Mouse (Mus musculus) ES-CJ7 (cell line): ENCODE measurements at regions not wholly inside any gene's neighbourhood (a gene's known extent, or its start where the extent isn't known, plus 50 kb on each side); places are given as distances from the start of the nearest gene placed in this dataset.
A peak's percentile ranks its signal among the peaks of the same experiment; 100 is the strongest.

Source experiments
- DNase-seq: peaks from one replicate; pipeline ENCODE4 v3.0.0; 2011; ENCODE audit warnings: low read depth, low spot score

DNA sequence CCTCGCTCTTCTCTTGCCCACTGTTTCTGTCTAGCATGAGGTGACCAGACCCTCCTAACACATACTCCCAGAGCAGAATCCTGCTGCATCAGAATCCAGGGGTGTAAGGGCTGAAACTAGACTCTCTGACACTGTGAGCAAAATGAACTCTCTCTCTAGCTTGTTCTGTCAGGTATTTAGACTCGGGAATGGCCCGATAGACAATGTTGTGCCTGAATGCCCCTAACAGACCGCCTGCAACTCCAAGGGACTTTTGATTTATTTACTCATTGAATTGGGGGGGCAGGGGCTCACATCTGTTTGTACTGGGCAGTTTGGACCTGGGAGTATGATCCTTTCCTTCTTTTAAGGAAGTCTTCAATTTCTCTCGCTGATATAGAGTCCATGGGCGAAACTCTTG, 469.3 kb upstream of the Trpc7 start:
- no peak for DNase-seq

DNA sequence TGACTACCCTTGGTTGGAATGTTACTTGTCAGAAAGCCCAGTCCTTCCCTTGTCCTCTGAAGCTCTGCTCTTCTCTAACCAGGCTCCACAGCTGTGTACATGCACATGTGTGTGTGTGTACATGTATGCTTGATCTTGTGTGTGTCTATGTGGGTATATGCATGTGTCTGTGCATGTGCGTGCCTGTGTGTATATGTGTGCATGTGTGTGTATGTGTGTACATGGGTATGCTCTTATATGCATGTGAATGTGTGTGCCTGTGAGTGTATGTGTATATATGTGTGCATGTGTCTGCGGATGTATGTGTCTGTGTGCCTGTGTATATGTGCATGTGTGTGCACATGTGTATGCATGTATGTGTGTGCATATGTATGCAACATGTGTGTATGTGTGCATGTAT, 468.6 kb upstream of the Trpc7 start:
- DNase-seq, result no peak

DNA sequence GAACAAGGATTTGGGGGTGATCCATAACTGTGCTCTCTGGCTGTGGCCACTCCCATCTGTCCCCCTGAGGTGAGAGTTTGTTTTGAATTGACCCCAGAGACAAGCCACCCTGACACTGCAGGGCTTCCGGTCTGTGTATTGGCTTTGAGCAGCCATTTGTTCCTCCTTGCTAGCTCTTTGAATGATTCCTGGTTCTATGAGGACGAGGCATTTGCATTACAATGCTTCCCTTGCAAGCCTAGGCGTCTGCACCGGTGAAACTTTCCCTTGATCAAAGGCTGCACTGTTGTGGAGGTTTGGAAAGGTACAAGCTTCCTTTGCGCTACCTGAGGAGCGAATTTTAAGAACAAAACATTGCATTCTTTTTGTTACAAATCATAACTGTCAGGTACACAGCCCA, 466.8 kb upstream of the Trpc7 start:
- DNase-seq, result peak; percentile 95

DNA sequence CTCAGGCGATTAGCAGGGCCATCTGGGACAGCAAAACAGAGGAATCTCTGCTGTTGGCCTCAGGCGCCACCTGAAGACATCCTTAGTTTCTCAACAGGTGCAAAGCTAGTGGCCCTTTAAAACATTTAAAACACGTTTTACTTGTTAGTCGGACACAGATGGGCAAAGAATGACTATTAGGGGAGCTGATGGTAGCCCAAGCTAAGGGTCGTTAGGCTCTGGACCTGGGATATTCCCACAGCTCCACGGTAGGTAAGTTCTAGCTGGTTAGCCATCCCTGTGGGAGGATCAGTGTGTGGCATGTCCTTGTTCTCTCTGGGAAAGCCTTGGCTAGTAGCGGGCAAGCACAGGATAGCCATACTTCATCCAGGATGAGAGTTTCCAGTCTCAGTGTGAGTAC, 465.5 kb upstream of the Trpc7 start:
- DNase-seq, result no peak

DNA sequence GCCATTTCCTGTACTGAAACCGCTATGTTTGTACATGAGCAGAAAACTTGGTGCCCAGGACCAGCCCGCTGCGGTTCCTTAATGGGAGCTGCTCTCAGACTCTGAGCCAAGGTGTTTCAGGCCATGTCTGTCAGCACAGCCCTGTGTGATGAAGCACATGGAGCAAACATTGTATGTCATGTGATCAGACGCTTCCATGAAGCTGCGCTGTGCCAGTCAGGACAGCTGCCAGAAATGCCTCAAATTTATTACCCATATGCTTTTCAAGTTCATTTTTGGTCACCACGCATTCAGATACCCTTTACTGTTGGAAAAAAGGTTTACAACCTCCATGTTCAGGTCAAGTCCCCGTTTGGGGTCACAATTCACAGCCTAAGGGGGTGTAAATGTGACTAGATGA, 458.8 kb upstream of the Trpc7 start:
- DNase-seq, result no peak

DNA sequence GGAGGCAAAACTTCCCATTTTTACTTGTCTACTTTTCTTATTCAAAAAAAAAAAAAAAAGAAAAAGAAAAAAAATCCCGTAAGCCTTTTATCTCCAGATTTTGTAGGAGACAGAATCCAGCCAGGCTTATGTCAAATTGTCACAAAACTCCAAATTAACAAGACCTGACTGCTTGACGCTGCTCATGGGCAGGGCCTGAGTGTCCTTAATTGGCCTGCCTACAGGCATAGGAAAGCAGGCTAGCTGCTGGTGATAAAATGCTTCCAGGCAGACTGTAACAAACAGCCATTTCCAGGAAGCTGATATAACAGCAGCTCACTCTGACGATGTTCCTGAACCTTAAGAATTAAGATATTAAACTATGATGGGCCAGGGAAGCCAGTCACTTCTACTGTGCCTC, 458.2 kb upstream of the Trpc7 start:
- no peak for DNase-seq

DNA sequence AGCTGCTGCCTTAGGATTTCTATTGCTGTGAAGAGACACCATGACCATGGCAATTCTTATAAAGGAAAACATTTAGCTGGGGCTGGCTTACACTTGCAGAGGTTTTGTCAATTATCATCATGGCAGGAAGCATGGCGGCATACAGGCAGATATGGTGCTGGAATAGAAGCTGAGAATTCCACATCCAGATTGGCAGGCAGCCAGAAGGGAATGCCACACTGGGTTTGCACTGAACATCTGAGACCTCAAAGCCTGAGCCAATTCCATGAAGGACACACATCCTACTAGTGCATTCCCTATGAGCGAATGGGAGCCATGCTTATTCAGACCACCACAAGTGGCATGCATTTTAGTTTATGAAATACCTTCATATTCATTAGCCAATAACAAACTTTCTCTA, 455.0 kb upstream of the Trpc7 start:
- DNase-seq, result no peak

DNA sequence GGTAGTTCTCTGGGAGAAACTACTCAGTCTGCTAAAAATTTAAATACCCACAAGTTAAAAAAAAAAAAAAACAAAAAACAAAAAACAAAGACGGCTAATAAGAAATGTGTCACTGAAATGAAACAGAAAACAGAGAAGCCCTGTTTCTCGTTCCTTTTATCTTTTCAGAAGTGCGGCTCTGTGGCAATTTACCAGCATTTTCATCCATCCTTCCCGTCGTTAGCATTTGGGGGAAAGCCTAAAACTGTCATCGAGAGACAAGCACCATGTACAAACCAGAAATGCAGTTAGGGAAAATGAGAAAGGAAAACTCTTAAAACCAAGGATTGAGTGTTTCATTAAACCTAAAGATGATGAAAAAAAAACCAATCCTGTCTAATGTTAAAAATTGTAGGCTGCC, 442.9 kb upstream of the Trpc7 start:
- no peak for DNase-seq

DNA sequence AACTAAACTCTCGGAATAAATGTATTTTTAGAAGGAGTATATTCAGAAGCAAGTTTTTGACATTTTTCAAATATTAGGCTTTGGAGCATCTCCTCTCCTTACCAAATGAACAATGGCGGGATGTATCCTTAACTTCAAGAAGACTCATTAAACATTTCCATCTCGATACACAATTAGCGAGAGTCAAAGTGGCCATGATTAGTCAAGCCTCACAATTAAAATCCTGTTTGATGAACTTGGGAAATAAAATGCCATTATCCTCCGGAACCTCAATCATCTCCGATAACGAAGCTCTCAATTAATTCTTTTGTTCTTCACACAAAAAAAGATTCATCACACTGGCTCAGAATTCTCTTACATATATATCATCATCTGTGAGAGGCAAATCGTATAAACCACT, 440.8 kb upstream of the Trpc7 start:
- no peak for DNase-seq

DNA sequence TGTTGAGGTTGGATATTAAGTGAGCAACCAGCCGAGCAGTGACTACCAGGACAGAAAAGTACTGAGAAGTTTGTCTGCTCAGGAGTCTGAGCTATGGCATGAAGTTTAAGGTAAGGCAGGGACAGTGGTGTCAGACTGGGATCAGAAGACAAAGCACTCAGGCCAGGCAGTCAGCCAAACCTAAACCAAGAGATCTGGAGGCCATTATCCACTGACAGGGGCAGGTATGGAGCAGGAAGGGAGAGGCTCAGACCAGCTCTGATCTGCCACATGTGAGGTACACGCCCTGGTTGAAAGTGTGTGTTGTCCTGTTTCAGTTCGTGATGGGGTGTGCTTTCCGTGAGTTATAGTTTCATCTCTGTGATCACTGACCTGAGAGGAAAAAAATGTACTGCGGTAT, 437.2 kb upstream of the Trpc7 start:
- DNase-seq, result no peak

DNA sequence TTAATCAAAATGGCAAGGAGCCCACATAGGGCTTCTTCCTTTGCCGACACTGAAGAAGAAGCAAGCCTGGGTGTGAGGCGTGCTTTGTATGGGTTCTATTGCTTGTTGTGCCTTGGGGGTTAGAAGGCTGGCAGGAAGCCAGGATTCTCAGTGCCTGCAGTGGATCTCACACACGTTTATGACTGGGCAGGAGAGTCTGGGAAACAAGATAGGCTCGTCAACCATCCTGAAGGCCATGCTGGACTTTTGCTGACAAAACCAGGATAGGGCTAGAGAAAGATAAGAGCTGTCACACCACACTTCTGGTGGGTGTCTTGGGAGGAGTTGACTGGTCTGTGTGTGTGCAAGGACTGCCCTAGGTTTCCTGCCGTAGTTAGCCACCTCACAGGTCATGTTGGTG, 436.1 kb upstream of the Trpc7 start:
- no peak for DNase-seq

DNA sequence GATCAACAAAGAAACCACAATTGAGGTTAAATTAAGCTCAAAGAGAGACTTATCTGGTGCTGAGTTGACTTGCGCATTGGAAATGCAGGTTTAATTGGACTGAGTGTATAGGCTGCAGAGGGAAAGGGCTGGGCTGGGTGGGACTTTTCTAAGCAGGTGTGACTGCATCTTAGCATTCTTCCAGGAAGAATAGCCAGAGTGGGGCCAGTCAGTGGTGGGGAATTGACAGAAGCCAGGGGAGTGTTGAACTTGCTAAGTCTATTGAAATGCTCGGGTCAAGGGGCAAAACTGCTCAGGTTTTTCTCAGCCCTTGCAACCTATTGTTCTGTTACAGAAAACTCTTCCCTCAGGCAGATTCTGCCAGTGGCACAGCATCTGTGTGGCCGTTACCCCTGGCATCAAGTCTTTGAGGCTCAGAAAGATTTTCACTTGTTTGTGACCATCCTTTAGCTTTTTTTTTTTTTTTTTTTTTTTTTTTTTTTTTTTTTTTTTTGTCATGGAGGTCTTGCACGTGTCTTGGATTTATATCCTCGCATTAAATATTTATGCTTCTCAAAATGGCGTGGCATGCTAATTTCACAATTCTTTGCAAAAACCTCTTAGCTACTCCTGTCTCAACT, 429.6 kb upstream of the Trpc7 start:
- DNase-seq, result peak; percentile 81

DNA sequence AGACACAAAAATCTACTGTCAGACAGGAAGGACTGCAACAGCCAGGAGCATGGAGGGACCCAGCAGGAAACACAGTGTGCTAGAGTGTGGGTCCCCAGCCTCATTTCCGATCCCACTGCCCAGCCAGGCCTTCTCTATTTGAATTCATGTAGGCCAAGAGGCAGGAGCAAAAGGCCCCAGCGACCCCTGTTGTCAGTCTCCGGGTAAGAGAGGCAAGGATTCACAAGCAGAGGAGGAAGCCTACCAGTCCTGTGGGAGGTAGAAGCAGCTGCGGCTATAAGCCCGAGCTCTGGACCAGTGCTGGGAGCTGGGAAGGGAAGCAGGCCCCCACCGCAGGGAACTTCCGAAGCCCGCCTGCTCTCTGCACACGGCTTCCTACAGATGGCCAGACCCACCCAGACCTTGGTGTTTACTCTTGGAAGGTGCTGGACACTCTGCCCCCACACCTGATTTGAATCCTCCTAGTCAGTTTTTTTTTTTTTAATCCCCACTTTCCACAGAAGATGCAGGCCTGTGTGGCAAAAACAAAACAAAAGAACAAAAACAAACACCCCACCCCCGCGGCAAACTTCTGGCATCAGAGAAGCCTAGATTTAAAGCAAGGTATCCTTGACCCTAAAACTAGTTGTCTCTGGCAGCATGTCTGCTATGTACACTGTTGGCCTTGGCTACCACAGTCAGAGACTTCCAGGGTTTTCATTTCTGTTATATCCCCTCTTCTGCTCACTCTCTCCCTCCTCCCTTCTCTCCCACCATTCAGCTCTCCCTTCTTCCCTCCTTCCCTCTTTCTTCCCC, 420.6 kb upstream of the Trpc7 start:
- no peak for DNase-seq

DNA sequence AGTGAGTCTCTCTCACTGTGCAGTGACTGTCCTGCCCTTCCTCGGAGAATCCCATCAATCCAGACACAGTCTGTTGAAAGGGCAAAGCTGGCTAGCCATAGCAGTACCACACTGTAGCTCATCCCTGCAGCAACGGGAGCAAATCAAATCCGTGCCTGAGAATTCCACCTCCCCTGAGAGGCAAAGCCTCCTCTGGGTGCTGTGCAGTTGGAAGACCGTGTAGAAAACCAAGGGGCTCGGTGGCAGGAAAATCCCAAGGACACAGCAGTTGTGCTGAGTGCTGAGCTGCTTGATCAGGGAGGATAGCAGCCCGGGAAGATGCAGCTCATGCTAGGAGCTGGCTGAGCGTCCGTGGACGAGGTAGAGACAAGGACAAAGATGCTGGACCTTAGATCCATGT, 418.7 kb upstream of the Trpc7 start:
- no peak for DNase-seq

DNA sequence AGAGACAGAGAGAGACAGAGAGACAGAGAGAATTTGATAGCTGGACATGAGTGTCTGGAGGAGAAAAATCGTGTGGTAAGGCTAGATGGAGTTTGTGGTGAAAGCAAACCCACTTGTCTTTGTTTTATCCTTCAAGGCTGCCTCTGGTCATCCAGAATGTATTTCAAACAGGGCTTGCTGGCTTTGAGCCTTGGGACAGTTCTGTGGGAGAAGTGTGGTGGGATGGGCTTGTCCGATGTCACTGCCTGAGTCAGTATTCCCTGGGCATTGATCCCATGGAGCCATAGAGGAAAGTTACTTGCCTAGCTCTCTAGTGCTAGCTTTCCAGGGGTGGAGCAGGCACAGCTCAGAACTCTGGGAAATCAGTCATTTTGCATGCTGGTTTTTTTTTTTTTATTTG, 417.9 kb upstream of the Trpc7 start:
- no peak for DNase-seq

DNA sequence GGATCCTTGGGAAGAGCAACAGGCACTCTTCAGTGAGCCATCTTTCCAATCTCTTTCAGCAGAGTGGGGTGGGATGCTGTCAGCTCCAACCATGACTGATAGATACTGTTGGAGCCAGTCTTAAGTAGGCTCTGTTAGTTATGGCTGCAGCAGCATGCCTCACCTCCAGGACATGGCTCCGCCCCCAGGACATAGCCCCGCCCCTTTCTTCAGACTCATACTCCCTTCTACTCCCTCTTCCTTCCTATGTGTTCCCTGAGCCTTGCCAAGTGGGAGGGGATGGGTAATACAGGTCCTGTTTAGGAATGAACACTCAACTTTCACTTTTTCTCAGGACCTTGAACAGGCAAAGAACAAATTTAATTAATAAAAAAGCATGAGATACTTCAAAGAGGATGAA, 415.4 kb upstream of the Trpc7 start:
- DNase-seq, result peak; percentile 30

DNA sequence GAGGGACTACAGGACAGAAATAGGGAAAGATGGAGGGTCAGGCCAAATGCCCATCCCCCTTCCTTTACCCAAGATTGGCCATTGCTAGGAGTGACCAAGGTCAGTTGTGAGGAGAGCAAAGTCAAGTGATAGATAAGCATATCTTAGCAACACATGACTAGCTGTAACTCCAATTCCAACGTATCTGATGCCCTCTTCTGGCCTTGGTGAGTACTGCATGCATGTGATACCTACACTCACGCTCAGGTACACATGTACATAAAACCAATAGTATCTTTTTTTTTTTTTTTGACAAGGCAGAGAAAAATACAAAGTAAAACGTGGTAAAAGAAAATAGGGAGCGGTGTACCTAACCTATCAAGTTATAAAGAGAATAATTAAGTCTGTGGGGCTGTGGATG, 413.8 kb upstream of the Trpc7 start:
- DNase-seq, result peak; percentile 43

DNA sequence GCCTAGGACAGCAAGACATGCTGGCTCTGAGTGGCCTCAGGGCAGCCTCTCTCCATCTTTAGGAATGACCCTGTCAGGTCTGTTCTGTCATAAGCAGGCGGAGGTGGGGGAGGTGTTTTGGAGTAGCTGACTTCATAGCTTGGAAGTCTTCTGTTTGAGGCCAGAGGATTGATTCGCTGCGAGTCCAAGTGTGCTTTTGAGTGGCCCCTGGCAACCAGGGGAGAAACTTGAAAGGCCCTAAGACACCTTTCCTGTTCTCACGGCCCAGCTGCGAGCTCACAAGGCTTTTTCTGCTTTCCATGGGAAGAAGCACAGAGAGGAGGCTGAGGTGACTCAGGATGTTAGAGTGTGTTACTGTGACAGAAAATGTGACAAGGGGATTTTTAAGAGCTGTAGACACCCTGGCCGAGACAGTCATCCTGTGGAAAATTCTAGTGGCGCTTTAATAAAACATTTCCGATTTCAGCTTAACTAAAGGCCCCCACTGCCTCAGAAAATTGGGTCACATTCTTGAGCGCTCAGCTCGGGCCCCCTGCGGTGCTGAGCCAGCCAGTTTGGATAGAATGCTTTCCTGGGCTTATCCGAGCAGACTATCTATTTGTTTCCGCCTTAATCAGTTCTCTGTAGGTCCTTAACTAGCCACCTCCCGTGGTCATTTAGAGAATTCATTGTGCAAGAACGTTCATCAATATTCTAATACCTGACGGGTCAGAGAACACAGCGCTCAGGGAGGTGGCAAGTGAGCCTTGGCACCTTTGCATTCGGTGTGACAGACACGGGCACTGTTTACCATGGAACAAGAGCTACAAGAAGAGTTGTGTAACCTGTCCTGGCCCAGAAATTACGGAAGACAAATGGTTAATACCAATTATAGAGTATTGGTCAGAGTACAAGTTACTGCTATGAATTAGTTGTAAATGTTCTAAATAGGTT, 412.4 kb upstream of the Trpc7 start:
- DNase-seq, result peak; percentile 13

DNA sequence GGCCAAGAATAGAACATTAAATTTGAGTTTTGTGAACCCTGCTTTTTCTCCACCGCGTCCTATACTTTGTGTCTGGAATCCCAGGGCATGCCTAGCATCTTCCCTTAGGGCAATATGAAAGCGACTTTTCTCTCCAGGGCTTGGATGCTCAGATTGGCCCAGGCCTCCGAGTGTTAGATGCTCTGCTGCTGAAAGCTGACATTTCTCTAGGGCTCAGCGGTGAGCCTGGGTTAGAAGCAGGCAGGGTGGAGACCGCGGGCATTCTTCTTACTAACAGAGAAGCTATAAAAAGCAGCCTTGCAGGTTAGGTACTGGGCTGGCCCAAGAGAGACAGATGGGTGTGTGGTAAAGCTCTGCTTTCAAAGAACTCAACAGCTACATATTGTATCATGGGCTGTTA, 409.8 kb upstream of the Trpc7 start:
- no peak for DNase-seq

DNA sequence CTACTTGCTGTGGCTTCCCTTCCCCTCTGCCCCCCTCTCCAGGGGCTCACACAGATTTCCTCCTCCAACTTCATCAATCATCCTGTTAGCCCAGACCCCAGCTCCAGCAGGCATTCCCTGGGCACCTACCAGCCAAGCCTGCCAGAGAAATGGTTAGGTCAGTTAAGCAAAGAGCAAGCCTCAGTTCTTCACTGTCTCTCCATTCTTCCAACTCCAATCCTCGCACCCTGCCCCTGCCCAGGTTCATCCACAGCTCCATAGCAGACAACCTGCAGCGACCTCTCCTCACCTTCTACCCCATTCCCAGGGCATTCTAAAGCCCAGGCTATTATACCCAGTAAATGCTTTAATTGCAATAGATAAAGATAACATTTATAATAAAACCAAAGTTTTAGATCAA, 408.0 kb upstream of the Trpc7 start:
- DNase-seq, result no peak

DNA sequence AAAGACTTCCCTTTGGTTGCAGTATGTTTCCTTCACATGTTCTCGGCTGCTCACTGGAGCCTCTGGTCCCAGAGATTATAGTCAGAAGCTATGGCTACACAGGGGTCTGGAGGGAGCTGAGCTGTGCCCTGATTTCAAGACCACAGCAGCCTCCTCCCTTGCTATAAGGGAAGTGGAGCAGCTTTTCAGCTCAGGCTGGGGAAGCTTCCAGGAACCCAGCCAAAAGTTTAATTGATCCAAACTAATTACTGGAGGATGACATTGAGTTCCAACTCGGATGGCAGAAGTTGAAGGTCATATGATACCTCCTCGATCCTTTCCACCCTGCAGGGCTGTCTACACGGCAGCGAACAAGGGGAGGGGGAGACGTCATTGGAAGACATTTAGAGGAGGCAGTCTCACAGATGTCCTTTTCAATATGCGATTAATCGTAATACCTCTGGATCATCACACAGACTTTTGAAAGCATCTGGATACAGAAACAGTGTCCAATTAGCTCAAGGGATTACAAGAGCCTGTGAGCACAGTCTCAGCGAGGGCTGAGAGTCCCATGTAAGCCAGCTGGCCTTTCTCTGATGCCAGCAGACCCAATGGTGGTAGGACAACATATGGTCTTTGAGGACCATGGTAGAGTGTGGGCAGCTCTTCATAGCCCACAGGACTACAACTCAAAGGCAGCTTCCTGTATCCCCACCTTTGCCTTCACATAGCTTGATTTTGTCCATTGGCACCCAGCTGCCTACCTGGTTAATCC, 396.1 kb upstream of the Trpc7 start:
- no peak for DNase-seq

DNA sequence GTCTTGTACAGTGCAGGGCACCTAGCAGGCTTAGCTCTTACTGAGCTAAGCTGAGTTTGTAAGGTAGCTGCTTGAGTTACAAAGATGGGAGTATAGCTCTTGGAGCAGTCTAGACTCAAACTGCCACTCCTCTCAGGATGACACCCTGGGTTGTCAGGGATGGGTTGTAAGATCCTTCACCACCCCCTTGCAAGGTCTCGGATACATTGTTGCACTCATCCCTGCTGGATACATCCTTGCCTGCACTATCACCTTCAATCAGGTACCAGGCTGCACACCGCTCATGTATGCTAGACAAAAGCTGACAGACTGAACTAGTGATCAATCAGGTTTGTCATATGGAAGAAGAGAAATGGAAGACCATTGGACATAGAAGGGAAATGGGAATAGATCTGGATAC, 390.4 kb upstream of the Trpc7 start:
- no peak for DNase-seq
